Mouse (Mus musculus): ENCODE data around the gene Rabgap1l. TPM values are rescaled to one million over a fixed set of nuclear protein-coding genes. Genes with fewer than 3 reads are reported as not detected.

Gene Rabgap1l
- total and polyA plus RNA-seq, 2 experiments from 2014 or later = 34.1 to 110 TPM

DNA sequence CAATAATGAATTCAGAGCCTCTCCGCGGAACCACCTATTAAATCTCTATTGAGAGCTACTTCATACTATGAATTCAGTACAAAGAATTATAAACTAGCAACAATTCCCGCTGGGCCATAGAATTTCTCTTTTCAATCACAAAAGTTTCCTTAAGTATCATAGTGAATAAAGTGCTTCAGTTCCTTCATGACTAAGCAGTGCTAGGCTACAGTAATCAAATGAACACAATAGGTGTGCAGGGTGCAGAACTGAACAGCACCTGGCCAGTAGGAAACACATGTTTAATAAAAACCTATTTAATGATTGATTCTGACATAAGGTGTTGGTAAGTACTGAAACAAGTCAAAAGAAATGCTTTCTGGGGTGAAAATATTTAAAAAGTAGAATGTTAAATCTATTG is 560.9 kb downstream of the Rabgap1l start:
- Histone ChIP-seq H3K9ac (replicated peaks; ENCODE audit: low read length, poor library complexity, severe bottlenecking) (no peak overlapping the region), H3K36me3 (ENCODE audit: insufficient read depth, low read length) (0 out of 2 replicates have a peak, but pooled peaks cover 2% of the 10 kb centered on the region), H3K27me3 (ENCODE audit: insufficient read depth, low read length) (no peaks in the 10 kb centered on the region), H3K4me2 (ENCODE audit: low read depth, low read length, poor library complexity, severe bottlenecking) (no peak overlapping the region), H3K27ac (ENCODE audit: low read depth, low read length) (no peak overlapping the region), H3K4me3 (ENCODE audit: low read depth, low read length) (no peak overlapping the region), H3K9me3 (ENCODE audit: low read length) (no peaks in the 10 kb centered on the region), H3K4me1 (ENCODE audit: insufficient read depth, low read length) (no peaks in the 10 kb centered on the region)
- 60% methylated on average over 3 of the region's 3 CpGs for WGBS
- ATAC-seq (ENCODE audit: low FRiP score) = no peak
- no peak for DNase-seq (ENCODE audit: low spot score)
- no peak for TF ChIP-seq CTCF (IDR thresholded peaks at IDR 0.05)

GRCm38 (mm10) chr1:160231013-160231412 is 562.0 kb downstream of the Rabgap1l start:
- no peak for ATAC-seq (ENCODE audit: low FRiP score)
- no peaks in the 10 kb centered on the region for H3K27me3 ChIP-seq (ENCODE audit: insufficient read depth, low read length)
- no peak overlapping the region for H3K4me2 ChIP-seq (ENCODE audit: low read depth, low read length, poor library complexity, severe bottlenecking)
- DNase-seq (ENCODE audit: low spot score) = peak; percentile 75
- H3K36me3 ChIP-seq (ENCODE audit: insufficient read depth, low read length) = 0 out of 2 replicates have a peak, but pooled peaks cover 2% of the 10 kb centered on the region
- no peak overlapping the region for H3K9ac ChIP-seq (replicated peaks; ENCODE audit: low read length, poor library complexity, severe bottlenecking)
- TF ChIP-seq CTCF (IDR thresholded peaks at IDR 0.05) = peak; percentile 77
- no peaks in the 10 kb centered on the region for H3K4me1 ChIP-seq (ENCODE audit: insufficient read depth, low read length)
- H3K4me3 ChIP-seq (ENCODE audit: low read depth, low read length) = no peak overlapping the region
- WGBS = 50% methylated on average over 4 of the region's 4 CpGs
- H3K9me3 ChIP-seq (ENCODE audit: low read length) = no peaks in the 10 kb centered on the region
- H3K27ac ChIP-seq (ENCODE audit: low read depth, low read length) = no peak overlapping the region

- ATAC-seq (ENCODE audit: low FRiP score) = no peak
- no peak for DNase-seq (ENCODE audit: low spot score)
- Histone ChIP-seq H3K4me2 (ENCODE audit: low read depth, low read length, poor library complexity, severe bottlenecking) (no peak overlapping the region), H3K4me3 (ENCODE audit: low read depth, low read length) (no peak overlapping the region), H3K9me3 (ENCODE audit: low read length) (no peaks in the 10 kb centered on the region), H3K36me3 (ENCODE audit: insufficient read depth, low read length) (no peaks in the 10 kb centered on the region), H3K9ac (replicated peaks; ENCODE audit: low read length, poor library complexity, severe bottlenecking) (no peak overlapping the region), H3K27ac (ENCODE audit: low read depth, low read length) (no peak overlapping the region), H3K4me1 (ENCODE audit: insufficient read depth, low read length) (no peaks in the 10 kb centered on the region), H3K27me3 (ENCODE audit: insufficient read depth, low read length) (no peaks in the 10 kb centered on the region)
- no peak for TF ChIP-seq CTCF (IDR thresholded peaks at IDR 0.05)
Observed at GRCm38 (mm10) chr1:160227850-160228249, 565.2 kb downstream of the Rabgap1l start.

DNA sequence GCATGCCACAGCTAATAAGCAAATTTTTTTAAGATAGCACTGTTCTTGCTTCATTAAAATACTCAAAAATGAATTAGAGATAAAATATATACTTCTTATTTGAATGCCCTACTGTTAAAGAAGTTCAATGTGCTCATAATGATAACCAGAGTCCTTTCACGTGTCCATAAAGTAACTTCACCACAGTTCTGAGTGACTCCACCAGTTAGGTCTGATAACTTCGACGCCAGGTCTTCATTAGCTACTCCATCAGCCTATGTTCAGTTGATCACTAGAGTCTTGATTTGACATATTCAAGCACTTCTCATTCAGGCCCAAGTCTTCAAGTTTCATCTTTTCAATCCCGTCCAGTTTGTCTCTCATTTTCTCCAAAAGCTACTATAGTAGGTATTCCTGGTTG is 565.8 kb downstream of the Rabgap1l start:
- Histone ChIP-seq H3K4me2 (ENCODE audit: low read depth, low read length, poor library complexity, severe bottlenecking) (no peak overlapping the region), H3K27me3 (ENCODE audit: insufficient read depth, low read length) (no peaks in the 10 kb centered on the region), H3K9ac (replicated peaks; ENCODE audit: low read length, poor library complexity, severe bottlenecking) (no peak overlapping the region), H3K27ac (ENCODE audit: low read depth, low read length) (no peak overlapping the region), H3K36me3 (ENCODE audit: insufficient read depth, low read length) (0 out of 2 replicates have a peak, but pooled peaks cover 2% of the 10 kb centered on the region), H3K4me3 (ENCODE audit: low read depth, low read length) (no peak overlapping the region), H3K9me3 (ENCODE audit: low read length) (no peaks in the 10 kb centered on the region), H3K4me1 (ENCODE audit: insufficient read depth, low read length) (no peaks in the 10 kb centered on the region)
- TF ChIP-seq CTCF (IDR thresholded peaks at IDR 0.05) = no peak
- DNase-seq (ENCODE audit: low spot score) (no peak), ATAC-seq (ENCODE audit: low FRiP score) (no peak)
- WGBS = 92% methylated on average over 4 of the region's 4 CpGs

GRCm38 (mm10) chr1:160224093-160224492 is 568.9 kb downstream of the Rabgap1l start:
- H3K4me3 ChIP-seq (ENCODE audit: low read depth, low read length) = no peak overlapping the region
- no peak overlapping the region for H3K9ac ChIP-seq (replicated peaks; ENCODE audit: low read length, poor library complexity, severe bottlenecking)
- TF ChIP-seq CTCF (IDR thresholded peaks at IDR 0.05) = no peak
- H3K27me3 ChIP-seq (ENCODE audit: insufficient read depth, low read length) = no peaks in the 10 kb centered on the region
- H3K4me2 ChIP-seq (ENCODE audit: low read depth, low read length, poor library complexity, severe bottlenecking) = no peak overlapping the region
- ATAC-seq (ENCODE audit: low FRiP score) (no peak), DNase-seq (ENCODE audit: low spot score) (no peak)
- WGBS = 77% methylated on average over 2 of the region's 2 CpGs
- no peak overlapping the region for H3K27ac ChIP-seq (ENCODE audit: low read depth, low read length)
- H3K9me3 ChIP-seq (ENCODE audit: low read length) = no peaks in the 10 kb centered on the region
- H3K36me3 ChIP-seq (ENCODE audit: insufficient read depth, low read length) = peaks cover 2% of the 10 kb centered on the region; the same call in 1 of the 2 replicates
- no peaks in the 10 kb centered on the region for H3K4me1 ChIP-seq (ENCODE audit: insufficient read depth, low read length)

DNA sequence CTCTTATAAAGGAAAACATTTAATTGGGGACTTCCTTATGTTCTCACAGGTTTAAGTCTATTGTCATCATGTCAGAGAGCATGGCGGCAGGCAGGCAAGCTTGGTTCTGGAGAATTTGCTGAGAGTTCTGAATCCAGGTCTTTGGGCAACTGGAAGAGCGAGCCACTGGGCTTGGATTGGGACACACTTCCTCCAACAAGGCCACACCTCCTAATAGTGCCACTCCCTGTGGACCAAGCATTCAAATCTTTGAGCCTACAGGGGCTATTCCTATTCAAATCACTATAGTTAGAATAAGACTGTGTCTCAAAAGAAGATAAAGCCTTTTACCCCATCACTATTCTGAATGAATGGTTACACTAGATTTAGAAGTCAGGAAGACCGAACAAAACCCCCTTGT is 575.1 kb downstream of the Rabgap1l start:
- no peak for ATAC-seq (ENCODE audit: low FRiP score)
- WGBS = 86% methylated on average over 3 of the region's 3 CpGs
- H3K27ac ChIP-seq (ENCODE audit: low read depth, low read length) = no peak overlapping the region
- H3K9ac ChIP-seq (replicated peaks; ENCODE audit: low read length, poor library complexity, severe bottlenecking) = no peak overlapping the region
- H3K36me3 ChIP-seq (ENCODE audit: insufficient read depth, low read length) = peaks cover 2% of the 10 kb centered on the region; the same call in 1 of the 2 replicates
- H3K9me3 ChIP-seq (ENCODE audit: low read length) = no peaks in the 10 kb centered on the region
- DNase-seq (ENCODE audit: low spot score) = no peak
- H3K27me3 ChIP-seq (ENCODE audit: insufficient read depth, low read length) = no peaks in the 10 kb centered on the region
- TF ChIP-seq CTCF (IDR thresholded peaks at IDR 0.05) = no peak
- H3K4me3 ChIP-seq (ENCODE audit: low read depth, low read length) = no peak overlapping the region
- no peak overlapping the region for H3K4me2 ChIP-seq (ENCODE audit: low read depth, low read length, poor library complexity, severe bottlenecking)
- H3K4me1 ChIP-seq (ENCODE audit: insufficient read depth, low read length) = peaks cover 3% of the 10 kb centered on the region; the same call in 1 of the 2 replicates
